Mouse (Mus musculus) myocyte (in vitro differentiated cells): Measurements from ENCODE around the gene St3gal3. TPM values are rescaled to one million over a fixed set of nuclear protein-coding genes. Genes with fewer than 3 reads are reported as not detected.

Experiments
- H3K27me3 ChIP-seq: one replicate; pipeline ENCODE4 v1.6.1; 2011; ENCODE audit not compliant: control insufficient read depth, insufficient read depth, insufficient read length
- H3K36me3 ChIP-seq: one replicate; pipeline ENCODE4 v1.6.1; 2011; ENCODE audit not compliant: control insufficient read depth, insufficient read depth
- H3K4me2 ChIP-seq: one replicate; pipeline ENCODE4 v1.6.1; 2011; ENCODE audit warnings: low read depth, control low read depth
- H3K4me3 ChIP-seq: one replicate; pipeline ENCODE4 v1.5.1; 2011; ENCODE audit warnings: mild to moderate bottlenecking, control low read depth, moderate library complexity
- H3K79me2 ChIP-seq: one replicate; pipeline ENCODE4 v1.6.1; 2011; ENCODE audit not compliant: control insufficient read depth, insufficient read depth
- H3ac ChIP-seq: one replicate; pipeline ENCODE4 v1.6.1; 2011; ENCODE audit not compliant: control insufficient read depth, insufficient read length
- CEBPB ChIP-seq: IDR thresholded peaks from 2 replicates; pipeline ENCODE4 v1.6.1; 2011; ENCODE audit warnings: mild to moderate bottlenecking, moderate library complexity; ENCODE audit not compliant: poor library complexity, insufficient read depth, severe bottlenecking
- E2F4 ChIP-seq: IDR thresholded peaks from one replicate; pipeline ENCODE4 v1.6.1; 2011; ENCODE audit warnings: mild to moderate bottlenecking, control low read depth, moderate library complexity; ENCODE audit not compliant: insufficient read depth
- MAX ChIP-seq: IDR thresholded peaks from one replicate; pipeline ENCODE4 v1.6.1; 2011; ENCODE audit warnings: low read depth, mild to moderate bottlenecking, control low read depth
- MYOD1 ChIP-seq, 3 experiments: IDR thresholded peaks; one replicate each; pipeline ENCODE4 v1.6.1; 2011; ENCODE audit warnings: control low read depth in 2 of 3, low read depth in 2 of 3, mild to moderate bottlenecking in 2 of 3, moderate library complexity in 1 of 3; ENCODE audit not compliant: insufficient read length in 2 of 3, control insufficient read depth in 1 of 3
- MYOG ChIP-seq, 3 experiments: IDR thresholded peaks; one replicate each; pipeline ENCODE4 v1.6.1; 2011; ENCODE audit warnings: control low read depth in 2 of 3, low read depth in 2 of 3, mild to moderate bottlenecking in 2 of 3; ENCODE audit not compliant: insufficient read length in 2 of 3, control insufficient read depth in 1 of 3, insufficient read depth in 1 of 3
- POLR2A ChIP-seq: IDR thresholded peaks from one replicate; pipeline ENCODE4 v1.6.1; 2011; ENCODE audit warnings: low read depth, mild to moderate bottlenecking, control low read depth, moderate library complexity; ENCODE audit not compliant: insufficient read length
- POLR2AphosphoS2 ChIP-seq: IDR thresholded peaks from one replicate; pipeline ENCODE4 v1.6.1; 2011; ENCODE audit warnings: low read depth, control low read depth; ENCODE audit not compliant: insufficient read length
- REST ChIP-seq: IDR thresholded peaks from one replicate; pipeline ENCODE4 v1.6.1; 2011; ENCODE audit warnings: mild to moderate bottlenecking, control low read depth, moderate library complexity; ENCODE audit not compliant: insufficient read depth, insufficient read length
- SRF ChIP-seq: IDR thresholded peaks from one replicate; pipeline ENCODE4 v1.6.1; 2011; ENCODE audit warnings: low read depth; ENCODE audit not compliant: control insufficient read depth, insufficient read length
- TCF12 ChIP-seq: IDR thresholded peaks from one replicate; pipeline ENCODE4 v1.6.1; 2011; ENCODE audit warnings: mild to moderate bottlenecking, control low read depth; ENCODE audit not compliant: poor library complexity, insufficient read depth, severe bottlenecking
- TCF3 ChIP-seq: IDR thresholded peaks from one replicate; pipeline ENCODE4 v1.6.1; 2011; ENCODE audit warnings: low read depth, control low read depth; ENCODE audit not compliant: insufficient read length
- USF1 ChIP-seq: IDR thresholded peaks from one replicate; pipeline ENCODE4 v1.6.1; 2011; ENCODE audit warnings: low read depth, mild to moderate bottlenecking, control low read depth, moderate library complexity
- polyA plus RNA-seq: library from polyadenylated mRNA; unstranded; fragments of >200 nt; fragmentation: generic; extraction: Trizol; gene quantifications from one replicate; pipeline ENCODE4 v1.2.1, GENCODE M21; 2012; ENCODE audit warnings: missing spikeins

St3gal3 gene
- polyA plus RNA-seq, 1 experiment: 45.1 TPM

- no peak for TF ChIP-seq TCF3
- no peak for TF ChIP-seq USF1
- no peak for TF ChIP-seq MYOG (IDR thresholded peaks at IDR 0.05; ENCODE audit: control insufficient read depth in 1 of 3, insufficient read depth in 1 of 3, insufficient read length in 2 of 3, low read depth in 2 of 3)
- no peak for TF ChIP-seq MYOD1 (IDR thresholded peaks at IDR 0.05; ENCODE audit: control insufficient read depth in 1 of 3, insufficient read length in 2 of 3, low read depth in 2 of 3)
- no peak for TF ChIP-seq MAX
- no peak for TF ChIP-seq REST
- TF ChIP-seq POLR2AphosphoS2: no peak
- no peak for TF ChIP-seq SRF
- TF ChIP-seq CEBPB: no peak
- TF ChIP-seq E2F4: no peak
- TF ChIP-seq POLR2A: no peak
- no peak for TF ChIP-seq TCF12
- Histone ChIP-seq H3K79me2 (no peaks in the 10 kb centered on the region), H3ac (no peak overlapping the region)
These were observed 156.4 kb downstream of the St3gal3 start for GRCm38 (mm10) chr4:117978282-117978681.

GRCm38 (mm10) chr4:117977841-117978240 is 156.9 kb downstream of the St3gal3 start:
- no peak for TF ChIP-seq TCF12
- no peak for TF ChIP-seq USF1
- TF ChIP-seq TCF3: no peak
- TF ChIP-seq POLR2A: no peak
- no peak for TF ChIP-seq E2F4
- TF ChIP-seq REST: no peak
- TF ChIP-seq MYOD1 (IDR thresholded peaks at IDR 0.05; ENCODE audit: control insufficient read depth in 1 of 3, insufficient read length in 2 of 3, low read depth in 2 of 3): no peak
- TF ChIP-seq MYOG (IDR thresholded peaks at IDR 0.05; ENCODE audit: control insufficient read depth in 1 of 3, insufficient read depth in 1 of 3, insufficient read length in 2 of 3, low read depth in 2 of 3): no peak
- no peak for TF ChIP-seq POLR2AphosphoS2
- no peak for TF ChIP-seq SRF
- no peak for TF ChIP-seq CEBPB
- no peak for TF ChIP-seq MAX
- Histone ChIP-seq H3K4me2 (no peak overlapping the region), H3ac (no peak overlapping the region), H3K4me3 (no peak overlapping the region), H3K79me2 (no peaks in the 10 kb centered on the region), H3K27me3 (no peaks in the 10 kb centered on the region), H3K36me3 (no peaks in the 10 kb centered on the region)

More at GRCm38 (mm10) chr4:117978282-117978681, 156.4 kb downstream of the St3gal3 start:
- Histone ChIP-seq H3K36me3 (no peaks in the 10 kb centered on the region), H3K27me3 (no peaks in the 10 kb centered on the region), H3K4me3 (no peak overlapping the region), H3K4me2 (no peak overlapping the region)

- Histone ChIP-seq H3ac (no peak overlapping the region), H3K36me3 (no peaks in the 10 kb centered on the region), H3K27me3 (no peaks in the 10 kb centered on the region), H3K4me3 (no peak overlapping the region), H3K4me2 (no peak overlapping the region), H3K79me2 (no peaks in the 10 kb centered on the region)
- TF ChIP-seq CEBPB: no peak
These were observed 157.3 kb downstream of the St3gal3 start for GRCm38 (mm10) chr4:117977371-117977770.

GRCm38 (mm10) chr4:117975820-117976219 is 158.9 kb downstream of the St3gal3 start:
- no peak for TF ChIP-seq MYOD1 (IDR thresholded peaks at IDR 0.05; ENCODE audit: control insufficient read depth in 1 of 3, insufficient read length in 2 of 3, low read depth in 2 of 3)
- no peak for TF ChIP-seq TCF12
- TF ChIP-seq USF1: peak; percentile 73
- no peak overlapping the region for H3K4me2 ChIP-seq

GRCm38 (mm10) chr4:117974719-117975118 is 160.0 kb downstream of the St3gal3 start:
- Histone ChIP-seq H3K79me2 (no peaks in the 10 kb centered on the region), H3K27me3 (no peaks in the 10 kb centered on the region), H3ac (no peak overlapping the region), H3K4me3 (no peak overlapping the region), H3K36me3 (no peaks in the 10 kb centered on the region), H3K4me2 (no peak overlapping the region)
- TF ChIP-seq TCF12: no peak
- no peak for TF ChIP-seq USF1
- TF ChIP-seq REST: no peak
- TF ChIP-seq E2F4: no peak
- no peak for TF ChIP-seq MYOD1 (IDR thresholded peaks at IDR 0.05; ENCODE audit: control insufficient read depth in 1 of 3, insufficient read length in 2 of 3, low read depth in 2 of 3)
- no peak for TF ChIP-seq POLR2AphosphoS2
- no peak for TF ChIP-seq MAX
- no peak for TF ChIP-seq MYOG (IDR thresholded peaks at IDR 0.05; ENCODE audit: control insufficient read depth in 1 of 3, insufficient read depth in 1 of 3, insufficient read length in 2 of 3, low read depth in 2 of 3)
- TF ChIP-seq SRF: no peak
- TF ChIP-seq TCF3: no peak
- no peak for TF ChIP-seq CEBPB
- TF ChIP-seq POLR2A: no peak

More at GRCm38 (mm10) chr4:117975820-117976219, 158.9 kb downstream of the St3gal3 start:
- H3K27me3 ChIP-seq: no peaks in the 10 kb centered on the region
- H3K4me3 ChIP-seq: no peak overlapping the region
- H3K36me3 ChIP-seq: no peaks in the 10 kb centered on the region
- H3ac ChIP-seq: no peak overlapping the region
- no peaks in the 10 kb centered on the region for H3K79me2 ChIP-seq
